Mouse (Mus musculus): ENCODE measurements at regions not wholly inside any gene's neighbourhood (a gene's known extent, or its start where the extent isn't known, plus 50 kb on each side); places are given as distances from the start of the nearest gene placed in this dataset.

GRCm38 (mm10) chr13:55962254-55962866 is 126.4 kb upstream of the Pitx1 start:
- no peak for DNase-seq (ENCODE audit: low read depth, low spot score)

- DNase-seq (ENCODE audit: low read depth, low spot score), result no peak
These were observed 118.4 kb upstream of the Pitx1 start for GRCm38 (mm10) chr13:55954346-55954745.

- DNase-seq (ENCODE audit: low read depth, low spot score), result no peak
These were observed 117.4 kb upstream of the Pitx1 start for GRCm38 (mm10) chr13:55953426-55953825.

GRCm38 (mm10) chr13:55950773-55951172 is 114.8 kb upstream of the Pitx1 start:
- DNase-seq (ENCODE audit: low read depth, low spot score), result no peak

GRCm38 (mm10) chr13:55948591-55948990 is 112.6 kb upstream of the Pitx1 start:
- DNase-seq (ENCODE audit: low read depth, low spot score), result no peak

- DNase-seq (ENCODE audit: low read depth, low spot score), result no peak
These were observed 112.2 kb upstream of the Pitx1 start for GRCm38 (mm10) chr13:55948144-55948543.

GRCm38 (mm10) chr13:55937417-55937816 is 101.4 kb upstream of the Pitx1 start:
- no peak for DNase-seq (ENCODE audit: low read depth, low spot score)

- DNase-seq (ENCODE audit: low read depth, low spot score), result no peak
These were observed 101.0 kb upstream of the Pitx1 start for GRCm38 (mm10) chr13:55937000-55937399.

GRCm38 (mm10) chr13:55930637-55931036 is 94.6 kb upstream of the Pitx1 start:
- DNase-seq (ENCODE audit: low read depth, low spot score), result no peak

- no peak for DNase-seq (ENCODE audit: low read depth, low spot score)
These were observed 93.8 kb upstream of the Pitx1 start for GRCm38 (mm10) chr13:55929814-55930213.

GRCm38 (mm10) chr13:55923505-55924136 is 87.6 kb upstream of the Pitx1 start:
- peak; percentile 9 for DNase-seq (ENCODE audit: low read depth, low spot score)

- DNase-seq (ENCODE audit: low read depth, low spot score), result no peak
These were observed 81.3 kb upstream of the Pitx1 start for GRCm38 (mm10) chr13:55917316-55917715.

- DNase-seq (ENCODE audit: low read depth, low spot score), result no peak
These were observed 76.3 kb upstream of the Pitx1 start for GRCm38 (mm10) chr13:55912271-55912711.

- no peak for DNase-seq (ENCODE audit: low read depth, low spot score)
These were observed 73.9 kb upstream of the Pitx1 start for GRCm38 (mm10) chr13:55909941-55910340.

GRCm38 (mm10) chr13:55904884-55905283 is 68.9 kb upstream of the Pitx1 start:
- no peak for DNase-seq (ENCODE audit: low read depth, low spot score)

- no peak for DNase-seq (ENCODE audit: low read depth, low spot score)
These were observed 66.3 kb upstream of the Pitx1 start for GRCm38 (mm10) chr13:55902255-55902654.

- DNase-seq (ENCODE audit: low read depth, low spot score), result no peak
These were observed 64.2 kb upstream of the Pitx1 start for GRCm38 (mm10) chr13:55900190-55900526.

- no peak for DNase-seq (ENCODE audit: low read depth, low spot score)
These were observed 63.7 kb upstream of the Pitx1 start for GRCm38 (mm10) chr13:55899501-55900189.

- DNase-seq (ENCODE audit: low read depth, low spot score), result no peak
These were observed 63.0 kb upstream of the Pitx1 start for GRCm38 (mm10) chr13:55898999-55899398.

- DNase-seq (ENCODE audit: low read depth, low spot score), result no peak
These were observed 62.4 kb upstream of the Pitx1 start for GRCm38 (mm10) chr13:55898257-55898950.

GRCm38 (mm10) chr13:55895505-55895904 is 59.5 kb upstream of the Pitx1 start:
- no peak for DNase-seq (ENCODE audit: low read depth, low spot score)

Data from WW6 (cell line).